Mouse (Mus musculus) heart, embryonic 12.5 days (tissue): ENCODE data around the gene Mpz. TPM values are rescaled to one million over a fixed set of nuclear protein-coding genes. Genes with fewer than 3 reads are reported as not detected.

ENCODE experiments used
- ATAC-seq: fragments of 200-750 bp; cut with Nextera tagmentation; 2 replicates; pipeline ENCODE4 v1.8.0; 2017; ENCODE audit warnings: moderate TSS enrichment, moderate library complexity; ENCODE audit not compliant: insufficient number of reproducible peaks, low FRiP score
- H3K27ac ChIP-seq: fragments of 300-500 bp; sonication (generic); 2 replicates; pipeline ENCODE4 v1.5.1; 2016; ENCODE audit warnings: mild to moderate bottlenecking, moderate library complexity; ENCODE audit not compliant: poor library complexity, severe bottlenecking
- H3K27me3 ChIP-seq: fragments of 300-500 bp; sonication (generic); replicated peaks from 2 replicates; pipeline ENCODE4 v1.6.1; 2016; ENCODE audit warnings: mild to moderate bottlenecking, moderate library complexity
- H3K36me3 ChIP-seq: fragments of 300-500 bp; sonication (generic); 2 replicates; pipeline ENCODE4 v1.6.1; 2016; ENCODE audit warnings: mild to moderate bottlenecking, moderate library complexity
- H3K4me1 ChIP-seq: fragments of 300-500 bp; sonication (generic); replicated peaks from 2 replicates; pipeline ENCODE4 v1.6.1; 2016; ENCODE audit warnings: mild to moderate bottlenecking
- H3K4me2 ChIP-seq: fragments of 300-500 bp; sonication (generic); 2 replicates; pipeline ENCODE4 v1.6.1; 2016; ENCODE audit warnings: mild to moderate bottlenecking, moderate library complexity
- H3K4me3 ChIP-seq: fragments of 300-500 bp; sonication (generic); 2 replicates; pipeline ENCODE4 v1.5.1; 2016; ENCODE audit warnings: mild to moderate bottlenecking
- H3K9ac ChIP-seq: fragments of 300-500 bp; sonication (generic); 2 replicates; pipeline ENCODE4 v1.6.1; 2016; ENCODE audit warnings: mild to moderate bottlenecking, moderate library complexity
- H3K9me3 ChIP-seq: fragments of 300-500 bp; sonication (generic); replicated peaks from 2 replicates; pipeline ENCODE4 v1.6.1; 2016; ENCODE audit warnings: mild to moderate bottlenecking, moderate library complexity
- WGBS: fragments of 180-500 bp; shearing (Covaris S2); methylation state at CpG from one replicate; pipeline ENCODE4 v1.1.7; 2016; 5-methylcytosine and 5-hydroxymethylcytosine counted together
- polyA plus RNA-seq: library from polyadenylated mRNA; unstranded; fragments of >200 nt; fragmentation: Nextera tagmentation; extraction: Ambion mirVana; gene quantifications from 2 replicates; pipeline ENCODE4 v1.2.1, GENCODE M21; 2016

Gene Mpz
- polyA plus RNA-seq, 1 experiment from 2014 or later: 0.11 TPM

DNA sequence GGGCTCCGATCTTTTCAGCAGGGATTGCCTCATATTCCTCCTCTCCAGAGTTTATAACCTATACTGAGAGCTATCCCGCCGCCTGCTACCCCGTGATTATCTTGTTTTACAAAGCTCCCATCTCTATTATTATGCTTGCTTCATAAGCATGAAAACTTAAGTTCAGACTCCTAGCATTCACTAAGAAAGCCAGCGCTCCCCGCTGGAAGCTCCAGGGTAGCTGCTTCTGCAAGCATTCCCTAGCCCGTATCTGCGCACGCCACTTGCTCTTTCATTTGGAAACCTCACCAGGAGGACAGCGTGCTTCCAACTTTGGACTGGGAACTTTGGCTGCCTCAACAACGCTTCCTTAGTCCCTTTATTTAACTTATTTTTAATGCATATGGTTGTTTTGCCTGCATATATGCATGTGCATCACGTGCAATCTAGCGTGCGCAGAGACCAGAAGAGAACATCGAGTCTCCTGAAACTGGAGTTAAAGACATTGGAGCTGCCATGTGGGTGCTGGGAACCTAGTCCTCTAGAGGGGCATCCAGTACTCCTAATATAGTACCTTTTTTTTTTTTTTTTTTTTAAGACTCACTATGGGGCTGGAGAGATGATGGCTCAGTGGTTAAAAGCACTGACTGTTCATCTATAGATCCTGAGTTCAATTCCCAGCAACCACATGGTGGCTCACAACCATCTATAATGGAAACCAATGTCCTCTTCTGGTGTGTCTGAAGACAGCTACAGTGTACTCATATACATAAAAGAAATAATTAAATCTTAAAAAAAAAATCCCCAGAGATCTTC, 38.5 kb upstream of the Mpz start:
- peaks cover 3% of the 10 kb centered on the region; the same call in 1 of the 2 replicates for H3K4me1 ChIP-seq
- peak overlapping the region; percentile 74 for H3K4me2 ChIP-seq
- H3K27me3 ChIP-seq: no peaks in the 10 kb centered on the region
- peak overlapping the region; percentile 71 for H3K9ac ChIP-seq
- H3K27ac ChIP-seq: peak overlapping the region; percentile 73
- H3K4me3 ChIP-seq: peak overlapping the region; percentile 65
- ATAC-seq: no peak
- no peaks in the 10 kb centered on the region for H3K9me3 ChIP-seq
- WGBS: 2% methylated on average over 15 of the region's 15 CpGs
- H3K36me3 ChIP-seq: no peaks in the 10 kb centered on the region

- Histone ChIP-seq H3K9me3 (no peaks in the 10 kb centered on the region), H3K36me3 (no peaks in the 10 kb centered on the region), H3K4me2 (no peak overlapping the region; the same call in 1 of the 2 replicates), H3K27me3 (no peaks in the 10 kb centered on the region), H3K9ac (no peak overlapping the region), H3K27ac (no peak overlapping the region), H3K4me1 (peaks cover 3% of the 10 kb centered on the region; the same call in 1 of the 2 replicates), H3K4me3 (no peak overlapping the region)
- WGBS: 79% methylated on average over 4 of the region's 4 CpGs
- no peak for ATAC-seq
Measured at GRCm38 (mm10) chr1:171112986-171113385, 37.5 kb upstream of the Mpz start.

GRCm38 (mm10) chr1:171113873-171114299, 36.6 kb upstream of the Mpz start, which contains the start of gene Cfap126:
Gene Cfap126 (plus strand): TSS chr1:171113918.
- 1% methylated on average over 24 of the region's 24 CpGs for WGBS
- ATAC-seq: peak; percentile 60
- H3K9ac ChIP-seq: peak within 1 kb of the TSS; percentile 73
- peak within 1 kb of the TSS; percentile 73 for H3K4me2 ChIP-seq
- peak within 1 kb of the TSS; percentile 77 for H3K27ac ChIP-seq
- H3K4me3 ChIP-seq: peak within 1 kb of the TSS; percentile 58
- no peaks in the 10 kb centered on the region for H3K27me3 ChIP-seq
- H3K4me1 ChIP-seq: peaks cover 3% of the 10 kb centered on the region; the same call in 1 of the 2 replicates
- H3K36me3 ChIP-seq: no peaks in the 10 kb centered on the region
- H3K9me3 ChIP-seq: no peaks in the 10 kb centered on the region

- peaks cover 13% of the 10 kb centered on the region for H3K4me1 ChIP-seq
- no peak overlapping the region for H3K4me2 ChIP-seq
- no peak for ATAC-seq
- no peak overlapping the region for H3K27ac ChIP-seq
- H3K27me3 ChIP-seq: no peaks in the 10 kb centered on the region
- 27% methylated on average over 4 of the region's 4 CpGs for WGBS
- no peaks in the 10 kb centered on the region for H3K36me3 ChIP-seq
- no peak overlapping the region for H3K9ac ChIP-seq
- H3K9me3 ChIP-seq: no peaks in the 10 kb centered on the region
- H3K4me3 ChIP-seq: no peak overlapping the region
Measured at GRCm38 (mm10) chr1:171116280-171116679, 34.2 kb upstream of the Mpz start.

DNA sequence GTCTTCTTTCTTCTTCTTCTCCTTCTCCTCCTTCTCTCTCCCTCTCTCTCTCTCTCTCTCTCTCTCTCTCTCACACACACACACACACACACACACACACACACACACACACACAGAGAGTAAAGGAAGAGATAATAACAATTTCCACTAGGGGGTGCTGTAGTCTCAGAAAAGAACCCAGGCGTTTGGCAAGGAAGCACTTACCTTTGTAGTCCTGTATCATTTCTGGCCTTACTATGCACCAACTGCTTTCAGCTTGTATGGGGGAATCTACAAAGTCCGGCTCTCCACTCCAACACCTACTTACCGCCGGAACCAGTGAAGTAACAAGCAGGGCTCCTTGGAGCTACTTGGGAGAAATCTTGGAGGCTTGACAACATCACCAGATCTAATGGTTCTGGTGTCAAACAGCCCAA, 32.2 kb upstream of the Mpz start:
- H3K4me3 ChIP-seq: no peak overlapping the region
- 12% methylated on average over 4 of the region's 4 CpGs for WGBS
- H3K27ac ChIP-seq: no peak overlapping the region
- H3K9ac ChIP-seq: no peak overlapping the region
- no peak for ATAC-seq
- no peaks in the 10 kb centered on the region for H3K36me3 ChIP-seq
- H3K4me2 ChIP-seq: no peak overlapping the region
- H3K9me3 ChIP-seq: no peaks in the 10 kb centered on the region
- H3K27me3 ChIP-seq: no peaks in the 10 kb centered on the region
- H3K4me1 ChIP-seq: peaks cover 18% of the 10 kb centered on the region

DNA sequence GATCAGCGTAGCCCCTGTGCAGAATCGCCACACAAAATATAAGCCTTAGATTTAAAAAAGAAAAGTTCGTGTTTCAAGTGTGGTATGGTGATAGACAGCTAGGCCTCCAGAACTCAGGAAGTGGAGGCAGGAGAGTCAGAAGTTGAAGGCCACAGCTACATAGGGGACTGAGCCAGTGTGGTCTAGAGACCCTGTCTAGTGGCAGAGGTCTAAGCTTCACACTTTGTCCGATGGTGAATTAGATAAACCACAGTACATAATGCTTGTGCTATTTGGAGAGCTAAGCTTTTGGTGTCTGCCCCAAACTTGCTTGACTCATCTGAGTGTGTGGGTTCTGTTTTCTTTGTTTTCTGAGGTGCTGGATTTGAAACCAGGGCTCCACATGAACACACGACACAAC, 31.5 kb upstream of the Mpz start:
- H3K4me1 ChIP-seq: peaks cover 18% of the 10 kb centered on the region
- no peaks in the 10 kb centered on the region for H3K27me3 ChIP-seq
- H3K9ac ChIP-seq: no peak overlapping the region
- H3K4me2 ChIP-seq: no peak overlapping the region
- no peak overlapping the region for H3K4me3 ChIP-seq
- H3K36me3 ChIP-seq: no peaks in the 10 kb centered on the region
- WGBS: 81% methylated on average over 5 of the region's 5 CpGs
- ATAC-seq: no peak
- no peaks in the 10 kb centered on the region for H3K9me3 ChIP-seq
- H3K27ac ChIP-seq: no peak overlapping the region

- peaks cover 18% of the 10 kb centered on the region for H3K4me1 ChIP-seq
- no peak overlapping the region for H3K27ac ChIP-seq
- H3K4me2 ChIP-seq: no peak overlapping the region
- no peak for ATAC-seq
- no peaks in the 10 kb centered on the region for H3K27me3 ChIP-seq
- no peak overlapping the region for H3K4me3 ChIP-seq
- H3K9ac ChIP-seq: no peak overlapping the region
- H3K9me3 ChIP-seq: no peaks in the 10 kb centered on the region
- 83% methylated on average over 14 of the region's 14 CpGs for WGBS
- H3K36me3 ChIP-seq: no peaks in the 10 kb centered on the region
Measured at GRCm38 (mm10) chr1:171119405-171119804, 31.1 kb upstream of the Mpz start.

- H3K9ac ChIP-seq: no peak overlapping the region
- H3K9me3 ChIP-seq: no peaks in the 10 kb centered on the region
- H3K27ac ChIP-seq: peak overlapping the region; percentile 32; the same call in 1 of the 2 replicates
- ATAC-seq: 0 out of 2 replicates have a peak, but pooled peaks have one; percentile 39
- H3K4me2 ChIP-seq: no peak overlapping the region
- 25% methylated on average over 3 of the region's 3 CpGs for WGBS
- peaks cover 18% of the 10 kb centered on the region for H3K4me1 ChIP-seq
- no peak overlapping the region for H3K4me3 ChIP-seq
- H3K36me3 ChIP-seq: no peaks in the 10 kb centered on the region
- H3K27me3 ChIP-seq: no peaks in the 10 kb centered on the region
Measured at GRCm38 (mm10) chr1:171120893-171121292, 29.6 kb upstream of the Mpz start.

DNA sequence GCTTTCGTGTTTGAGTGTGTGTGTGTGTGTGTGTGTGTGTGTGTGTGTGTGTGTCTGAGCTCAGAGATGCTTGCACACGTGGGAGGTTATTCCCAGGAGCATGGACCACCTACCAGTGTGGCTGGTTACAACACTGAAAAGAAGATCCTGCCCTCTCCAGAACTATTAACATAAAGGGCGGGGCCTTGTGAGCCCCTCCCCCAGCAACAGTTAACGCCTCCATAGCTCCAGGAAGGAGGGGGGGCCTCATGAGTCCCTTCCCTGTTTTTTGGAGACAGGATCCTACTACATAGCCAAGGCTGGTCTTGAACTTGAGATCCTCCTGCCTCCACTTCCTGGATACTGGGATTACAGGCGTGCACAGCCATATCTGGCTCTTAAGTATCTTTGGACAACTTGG, 28.7 kb upstream of the Mpz start:
- 47% methylated on average over 5 of the region's 5 CpGs for WGBS
- H3K27ac ChIP-seq: no peak overlapping the region
- H3K36me3 ChIP-seq: no peaks in the 10 kb centered on the region; the same call in 1 of the 2 replicates
- H3K4me1 ChIP-seq: peaks cover 18% of the 10 kb centered on the region
- H3K4me2 ChIP-seq: no peak overlapping the region
- no peaks in the 10 kb centered on the region for H3K27me3 ChIP-seq
- no peaks in the 10 kb centered on the region for H3K9me3 ChIP-seq
- ATAC-seq: no peak
- H3K9ac ChIP-seq: no peak overlapping the region
- no peak overlapping the region for H3K4me3 ChIP-seq

DNA sequence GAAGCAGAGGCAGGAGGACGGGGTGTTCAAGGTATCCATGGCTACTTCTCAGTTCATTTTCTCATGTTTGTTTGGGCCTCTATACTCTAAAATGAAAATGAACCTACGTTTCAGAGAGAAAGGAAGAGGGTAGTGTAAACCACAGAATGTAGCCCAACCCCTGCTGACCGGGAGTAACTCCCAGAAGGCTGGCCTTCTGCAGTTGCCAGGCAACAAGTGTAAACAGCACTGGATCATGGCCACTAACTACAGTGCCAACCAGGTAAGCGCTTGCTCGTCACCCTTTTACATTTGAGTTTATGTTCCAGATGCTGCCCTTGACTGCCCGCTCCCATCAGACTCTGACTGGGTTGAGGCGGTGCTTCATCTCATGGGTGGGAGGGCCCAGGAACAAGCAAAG, 27.6 kb upstream of the Mpz start:
- Histone ChIP-seq H3K9me3 (no peaks in the 10 kb centered on the region), H3K4me1 (peaks cover 18% of the 10 kb centered on the region), H3K27me3 (no peaks in the 10 kb centered on the region), H3K27ac (no peak overlapping the region), H3K4me2 (no peak overlapping the region), H3K36me3 (peaks cover 8% of the 10 kb centered on the region), H3K9ac (no peak overlapping the region), H3K4me3 (no peak overlapping the region)
- WGBS: 38% methylated on average over 7 of the region's 7 CpGs
- no peak for ATAC-seq

- ATAC-seq: no peak
- Histone ChIP-seq H3K9ac (no peak overlapping the region), H3K27ac (no peak overlapping the region), H3K27me3 (no peaks in the 10 kb centered on the region), H3K36me3 (peaks cover 22% of the 10 kb centered on the region), H3K4me1 (peaks cover 18% of the 10 kb centered on the region), H3K4me3 (no peak overlapping the region), H3K4me2 (no peak overlapping the region), H3K9me3 (no peaks in the 10 kb centered on the region)
- WGBS: 82% methylated on average over 5 of the region's 5 CpGs
Measured at GRCm38 (mm10) chr1:171124398-171124797, 26.1 kb upstream of the Mpz start.
